Mouse (Mus musculus) heart, postnatal 0 days (tissue): ENCODE measurements at regions not wholly inside any gene's neighbourhood (a gene's known extent, or its start where the extent isn't known, plus 50 kb on each side); places are given as distances from the start of the nearest gene placed in this dataset.

ENCODE experiments used
- CTCF ChIP-seq: IDR thresholded peaks from 2 replicates; pipeline ENCODE4 v1.5.1; 2016; ENCODE audit warnings: antibody characterized with exemption, control low read depth, low read depth
- EP300 ChIP-seq: IDR thresholded peaks from 2 replicates; pipeline ENCODE4 v1.6.1; 2016; ENCODE audit warnings: antibody characterized with exemption, low read depth

DNA sequence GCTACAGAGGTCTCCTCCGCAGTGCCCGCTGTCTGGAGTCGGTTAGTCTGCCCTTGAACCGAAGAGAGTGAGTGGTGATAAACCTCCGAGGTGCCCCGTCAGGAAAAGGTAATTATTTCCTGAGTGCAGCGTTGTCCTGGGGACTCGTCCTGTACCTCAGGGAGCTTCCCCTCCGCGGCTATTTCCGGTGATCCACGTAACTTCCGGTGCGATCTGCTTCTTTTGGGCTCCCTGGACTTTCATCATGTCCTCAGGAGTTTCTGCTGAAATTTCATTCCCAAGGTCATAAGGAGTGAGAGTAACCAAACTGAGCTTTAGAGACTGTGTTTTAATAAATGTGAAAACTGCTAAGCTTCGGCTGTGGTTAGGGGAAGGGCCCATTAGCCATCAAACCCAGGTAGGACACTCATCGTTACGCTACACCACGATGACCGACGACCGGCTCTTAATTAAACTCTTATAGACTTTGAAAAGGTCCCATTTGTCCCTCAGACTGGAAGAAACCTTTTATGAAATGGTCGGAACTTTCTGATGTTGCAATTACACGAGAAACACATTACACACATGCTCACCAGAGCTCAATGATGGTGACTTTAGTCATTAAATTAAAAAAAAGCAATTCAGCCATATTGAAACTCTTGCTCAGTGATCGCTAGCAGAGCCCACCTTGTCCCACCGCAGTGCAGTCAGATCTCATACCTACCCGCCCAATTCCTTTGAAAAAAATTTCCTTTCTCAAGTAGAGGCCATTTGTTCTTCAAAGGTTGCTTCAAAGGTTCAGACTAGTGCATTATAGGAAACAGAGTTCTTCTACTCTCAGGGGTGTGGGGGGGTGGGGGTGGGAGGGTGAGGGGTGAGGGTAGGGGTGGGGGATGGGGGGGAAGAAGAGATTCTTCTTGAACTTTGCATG lies 106.5 kb upstream of the Rap1b start:
- TF ChIP-seq EP300 = no peak
- TF ChIP-seq CTCF = no peak
